Mouse (Mus musculus) megakaryocyte, embryonic 14.5 days (primary cell): ENCODE measurements around the gene Zbed3. TPM values are rescaled to one million over a fixed set of nuclear protein-coding genes. Genes with fewer than 3 reads are reported as not detected.

ENCODE experiments used
- H3K27me3 ChIP-seq: replicated peaks from 2 replicates; pipeline ENCODE3; 2012; ENCODE audit warnings: inconsistent platforms
- H3K36me3 ChIP-seq: replicated peaks from 2 replicates; pipeline ENCODE3; 2012; ENCODE audit warnings: low read length, inconsistent platforms, mixed read lengths
- H3K4me1 ChIP-seq: 2 replicates; pipeline ENCODE4 v1.6.1; 2012; ENCODE audit warnings: inconsistent platforms
- H3K4me3 ChIP-seq: replicated peaks from 2 replicates; pipeline ENCODE3; 2012; ENCODE audit warnings: moderate library complexity, mild to moderate bottlenecking, inconsistent platforms
- H3K9me3 ChIP-seq: 2 replicates; pipeline ENCODE4 v1.6.1; 2012; ENCODE audit warnings: inconsistent platforms
- FLI1 ChIP-seq: IDR thresholded peaks from 2 replicates; pipeline ENCODE4 v1.6.1; 2012; ENCODE audit warnings: low read length, inconsistent platforms, mixed read lengths
- GATA1 ChIP-seq: IDR thresholded peaks from 3 replicates; pipeline ENCODE4 v1.6.1; 2012; ENCODE audit warnings: mixed read lengths, low read length, inconsistent platforms, borderline replicate concordance
- polyA plus RNA-seq: library from polyadenylated mRNA; stranded (reverse); fragments of >175 nt; gene quantifications from 2 replicates; pipeline ENCODE4 v1.2.3, GENCODE M21; 2012; ENCODE audit warnings: low replicate concordance; ENCODE audit not compliant: insufficient read depth

Zbed3 gene
- polyA plus RNA-seq, result 5.3 and 12.4 TPM in 2 replicates

- H3K36me3 ChIP-seq, result no peaks in the 10 kb centered on the region
- TF ChIP-seq FLI1 (no peak), GATA1 (no peak)
- H3K4me3 ChIP-seq, result peak within 1 kb of the TSS; percentile 96
- peaks cover 24% of the 10 kb centered on the region for H3K4me1 ChIP-seq
- H3K9me3 ChIP-seq, result no peaks in the 10 kb centered on the region
- peaks cover 29% of the 10 kb centered on the region for H3K27me3 ChIP-seq
Observed at GRCm38 (mm10) chr13:95323400-95323799, at the start of gene Zbed3. Gene Zbed3, plus strand, starts transcription at chr13:95323612.

GRCm38 (mm10) chr13:95278426-95279025 is 44.9 kb upstream of the Zbed3 start:
- Histone ChIP-seq H3K9me3 (no peaks in the 10 kb centered on the region), H3K27me3 (peaks cover 4% of the 10 kb centered on the region), H3K4me3 (no peak overlapping the region), H3K4me1 (no peaks in the 10 kb centered on the region), H3K36me3 (no peaks in the 10 kb centered on the region)
- no peak for TF ChIP-seq FLI1
- no peak for TF ChIP-seq GATA1

- peaks cover 2% of the 10 kb centered on the region; the same call in 1 of the 2 replicates for H3K4me1 ChIP-seq
- H3K36me3 ChIP-seq, result no peaks in the 10 kb centered on the region
- TF ChIP-seq FLI1 (no peak), GATA1 (no peak)
- peaks cover 11% of the 10 kb centered on the region for H3K27me3 ChIP-seq
- H3K4me3 ChIP-seq, result no peak overlapping the region
- peaks cover 3% of the 10 kb centered on the region; the same call in 1 of the 2 replicates for H3K9me3 ChIP-seq
Observed at GRCm38 (mm10) chr13:95281740-95282673, 41.4 kb upstream of the Zbed3 start.

- Histone ChIP-seq H3K4me1 (peaks cover 3% of the 10 kb centered on the region; the same call in 1 of the 2 replicates), H3K9me3 (peaks cover 3% of the 10 kb centered on the region; the same call in 1 of the 2 replicates), H3K27me3 (peaks cover 22% of the 10 kb centered on the region), H3K4me3 (peak overlapping the region; percentile 11), H3K36me3 (no peaks in the 10 kb centered on the region)
- TF ChIP-seq FLI1, result no peak
- no peak for TF ChIP-seq GATA1
Observed at GRCm38 (mm10) chr13:95286989-95287388, 36.4 kb upstream of the Zbed3 start.

- TF ChIP-seq FLI1 (no peak), GATA1 (no peak)
- H3K4me3 ChIP-seq, result no peak overlapping the region
Observed at GRCm38 (mm10) chr13:95288027-95288426, 35.4 kb upstream of the Zbed3 start.

GRCm38 (mm10) chr13:95291983-95292382 is 31.4 kb upstream of the Zbed3 start:
- H3K4me1 ChIP-seq, result peaks cover 2% of the 10 kb centered on the region; the same call in 1 of the 2 replicates
- H3K4me3 ChIP-seq, result no peak overlapping the region
- no peaks in the 10 kb centered on the region for H3K36me3 ChIP-seq
- H3K27me3 ChIP-seq, result peaks cover 13% of the 10 kb centered on the region
- peaks cover 2% of the 10 kb centered on the region; the same call in 1 of the 2 replicates for H3K9me3 ChIP-seq
- TF ChIP-seq FLI1, result no peak
- no peak for TF ChIP-seq GATA1

More at GRCm38 (mm10) chr13:95288027-95288426, 35.4 kb upstream of the Zbed3 start:
- peaks cover 5% of the 10 kb centered on the region; the same call in 1 of the 2 replicates for H3K9me3 ChIP-seq
- no peaks in the 10 kb centered on the region for H3K36me3 ChIP-seq
- peaks cover 22% of the 10 kb centered on the region for H3K27me3 ChIP-seq
- H3K4me1 ChIP-seq, result peaks cover 3% of the 10 kb centered on the region; the same call in 1 of the 2 replicates

- Histone ChIP-seq H3K4me1 (no peaks in the 10 kb centered on the region), H3K27me3 (peaks cover 2% of the 10 kb centered on the region), H3K4me3 (no peak overlapping the region), H3K9me3 (peaks cover 26% of the 10 kb centered on the region), H3K36me3 (no peaks in the 10 kb centered on the region)
- TF ChIP-seq FLI1 (no peak), GATA1 (no peak)
Observed at GRCm38 (mm10) chr13:95299956-95300355, 23.5 kb upstream of the Zbed3 start.

- no peak overlapping the region for H3K4me3 ChIP-seq
- no peaks in the 10 kb centered on the region for H3K36me3 ChIP-seq
- no peak for TF ChIP-seq FLI1
- no peak for TF ChIP-seq GATA1
- peaks cover 9% of the 10 kb centered on the region for H3K27me3 ChIP-seq
- peaks cover 27% of the 10 kb centered on the region for H3K9me3 ChIP-seq
- no peaks in the 10 kb centered on the region for H3K4me1 ChIP-seq
Observed at GRCm38 (mm10) chr13:95306596-95306995, 16.8 kb upstream of the Zbed3 start.

- Histone ChIP-seq H3K4me1 (no peaks in the 10 kb centered on the region), H3K27me3 (peaks cover 12% of the 10 kb centered on the region), H3K4me3 (no peak overlapping the region), H3K36me3 (no peaks in the 10 kb centered on the region), H3K9me3 (peaks cover 27% of the 10 kb centered on the region)
- no peak for TF ChIP-seq FLI1
Observed at GRCm38 (mm10) chr13:95307100-95307655, 16.2 kb upstream of the Zbed3 start.
